Mouse (Mus musculus): ENCODE data around the gene Nme3.

GRCm38 (mm10) chr17:24855838-24856464 is 40.3 kb upstream of the Nme3 start:
- TF ChIP-seq POLR2A (IDR thresholded peaks at IDR 0.05; ENCODE audit: insufficient read depth, low read length) (no peak), EP300 (IDR thresholded peaks at IDR 0.05; ENCODE audit: insufficient read depth, low read depth, low read length) (no peak)
